Mouse (Mus musculus): ENCODE data around the gene Rab7b. TPM values are rescaled to one million over a fixed set of nuclear protein-coding genes. Genes with fewer than 3 reads are reported as not detected.
A peak's percentile ranks its signal among the peaks of the same experiment; 100 is the strongest.

Rab7b gene
- polyA plus RNA-seq, 1 experiment = 3.1 TPM

DNA sequence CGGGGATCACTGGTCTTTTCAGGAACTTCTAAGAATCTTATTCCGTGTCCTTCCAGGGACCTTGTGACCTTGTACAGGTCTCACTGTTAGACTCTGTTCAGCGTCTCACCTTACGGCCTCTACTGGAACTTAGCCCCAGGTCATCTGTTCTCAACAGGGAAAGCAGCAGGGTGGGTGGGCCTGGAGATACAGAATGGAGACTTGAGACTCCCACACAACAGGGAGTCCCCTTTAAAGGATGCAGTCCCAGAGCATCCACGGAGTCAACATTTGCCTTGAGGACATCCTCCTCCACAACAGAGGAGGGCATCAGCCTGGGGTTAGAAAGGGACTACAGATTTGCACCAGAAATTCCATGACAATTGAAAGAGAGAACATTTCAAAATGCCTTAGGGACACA is 56.9 kb downstream of the Rab7b start:
- no peak for TF ChIP-seq POLR2A (IDR thresholded peaks at IDR 0.05; ENCODE audit: insufficient read depth, low read length)
- peak; percentile 89 for TF ChIP-seq EP300 (IDR thresholded peaks at IDR 0.05; ENCODE audit: insufficient read depth, low read depth, low read length)
- no peak for TF ChIP-seq CTCF (IDR thresholded peaks at IDR 0.05; ENCODE audit: low read depth, low read length)
- Histone ChIP-seq H3K36me3 (ENCODE audit: control insufficient read depth, insufficient read depth, low read length, poor library complexity, severe bottlenecking) (no peaks in the 10 kb centered on the region), H3K27ac (ENCODE audit: insufficient read depth, low read length) (peak overlapping the region; percentile 23; the same call in 1 of the 2 replicates), H3K9me3 (replicated peaks; ENCODE audit: control insufficient read depth, insufficient read depth, low read length, poor library complexity, severe bottlenecking) (no peaks in the 10 kb centered on the region), H3K27me3 (ENCODE audit: control insufficient read depth, insufficient read depth, low read length, poor library complexity, severe bottlenecking) (no peaks in the 10 kb centered on the region), H3K4me3 (ENCODE audit: low read depth, low read length) (no peak overlapping the region), H3K4me1 (ENCODE audit: control insufficient read depth, insufficient read depth, low read length) (peaks cover 20% of the 10 kb centered on the region), H3K9ac (ENCODE audit: low read depth, poor library complexity, severe bottlenecking) (no peak overlapping the region)

GRCm38 (mm10) chr1:131747761-131748160 is 59.3 kb downstream of the Rab7b start:
- H3K9ac ChIP-seq (ENCODE audit: low read depth, poor library complexity, severe bottlenecking) = no peak overlapping the region
- no peaks in the 10 kb centered on the region for H3K36me3 ChIP-seq (ENCODE audit: control insufficient read depth, insufficient read depth, low read length, poor library complexity, severe bottlenecking)
- no peaks in the 10 kb centered on the region for H3K27me3 ChIP-seq (ENCODE audit: control insufficient read depth, insufficient read depth, low read length, poor library complexity, severe bottlenecking)
- H3K9me3 ChIP-seq (replicated peaks; ENCODE audit: control insufficient read depth, insufficient read depth, low read length, poor library complexity, severe bottlenecking) = no peaks in the 10 kb centered on the region
- H3K4me3 ChIP-seq (ENCODE audit: low read depth, low read length) = no peak overlapping the region
- no peak overlapping the region for H3K27ac ChIP-seq (ENCODE audit: insufficient read depth, low read length)
- no peak for TF ChIP-seq EP300 (IDR thresholded peaks at IDR 0.05; ENCODE audit: insufficient read depth, low read depth, low read length)
- no peak for TF ChIP-seq CTCF (IDR thresholded peaks at IDR 0.05; ENCODE audit: low read depth, low read length)
- TF ChIP-seq POLR2A (IDR thresholded peaks at IDR 0.05; ENCODE audit: insufficient read depth, low read length) = no peak
- peaks cover 20% of the 10 kb centered on the region for H3K4me1 ChIP-seq (ENCODE audit: control insufficient read depth, insufficient read depth, low read length)

GRCm38 (mm10) chr1:131748636-131749035 is 60.1 kb downstream of the Rab7b start:
- no peak overlapping the region for H3K27ac ChIP-seq (ENCODE audit: insufficient read depth, low read length)
- H3K9ac ChIP-seq (ENCODE audit: low read depth, poor library complexity, severe bottlenecking) = no peak overlapping the region
- TF ChIP-seq EP300 (IDR thresholded peaks at IDR 0.05; ENCODE audit: insufficient read depth, low read depth, low read length) (no peak), POLR2A (IDR thresholded peaks at IDR 0.05; ENCODE audit: insufficient read depth, low read length) (no peak), CTCF (IDR thresholded peaks at IDR 0.05; ENCODE audit: low read depth, low read length) (no peak)
- H3K4me3 ChIP-seq (ENCODE audit: low read depth, low read length) = no peak overlapping the region
- no peaks in the 10 kb centered on the region for H3K27me3 ChIP-seq (ENCODE audit: control insufficient read depth, insufficient read depth, low read length, poor library complexity, severe bottlenecking)
- H3K9me3 ChIP-seq (replicated peaks; ENCODE audit: control insufficient read depth, insufficient read depth, low read length, poor library complexity, severe bottlenecking) = no peaks in the 10 kb centered on the region
- H3K36me3 ChIP-seq (ENCODE audit: control insufficient read depth, insufficient read depth, low read length, poor library complexity, severe bottlenecking) = no peaks in the 10 kb centered on the region
- peaks cover 20% of the 10 kb centered on the region for H3K4me1 ChIP-seq (ENCODE audit: control insufficient read depth, insufficient read depth, low read length)

DNA sequence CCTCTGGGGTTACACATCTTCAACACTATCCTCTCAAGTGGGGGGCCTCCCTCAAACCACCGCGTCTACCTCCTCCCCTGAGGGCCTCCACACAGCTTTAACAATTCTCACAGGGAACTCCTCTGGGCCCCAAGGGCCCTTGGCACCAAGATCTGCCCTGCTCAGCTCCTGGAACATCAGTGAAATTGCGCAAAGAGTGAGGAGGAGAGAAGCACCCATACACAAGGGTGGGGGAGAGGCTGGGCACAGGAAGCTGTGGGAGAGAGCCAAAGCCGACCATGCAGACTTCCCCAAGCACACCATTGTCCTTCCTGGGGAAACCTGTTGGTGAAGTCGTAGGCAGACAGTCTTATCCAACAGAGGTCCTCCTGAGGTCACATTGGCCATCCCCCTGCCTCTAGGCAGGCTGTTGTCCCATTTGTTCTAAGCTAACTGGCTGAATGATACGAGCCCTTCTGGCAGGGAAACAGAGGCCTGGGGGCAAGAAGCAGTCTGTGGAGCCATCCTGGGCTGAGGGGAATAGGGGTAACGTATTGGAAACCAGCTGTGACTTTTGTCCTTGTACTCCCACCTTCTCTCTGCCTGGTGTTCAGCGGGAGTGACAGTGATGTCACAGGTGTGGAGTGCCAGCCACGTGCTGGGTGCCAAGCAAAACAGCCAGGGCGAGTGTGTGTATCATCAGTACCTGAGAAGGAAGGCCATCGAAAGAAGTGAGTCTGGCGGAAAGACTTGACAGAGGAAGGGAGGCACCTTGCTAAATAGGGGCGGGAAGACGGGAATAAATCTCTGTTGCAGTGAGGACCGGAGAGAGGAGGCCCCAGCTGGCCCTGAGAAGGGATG is 61.4 kb downstream of the Rab7b start:
- no peak overlapping the region for H3K27ac ChIP-seq (ENCODE audit: insufficient read depth, low read length)
- TF ChIP-seq EP300 (IDR thresholded peaks at IDR 0.05; ENCODE audit: insufficient read depth, low read depth, low read length) (0 out of 2 replicates have a peak, but pooled peaks have one; percentile 38), CTCF (IDR thresholded peaks at IDR 0.05; ENCODE audit: low read depth, low read length) (no peak), POLR2A (IDR thresholded peaks at IDR 0.05; ENCODE audit: insufficient read depth, low read length) (no peak)
- H3K4me1 ChIP-seq (ENCODE audit: control insufficient read depth, insufficient read depth, low read length) = peaks cover 14% of the 10 kb centered on the region
- no peak overlapping the region for H3K4me3 ChIP-seq (ENCODE audit: low read depth, low read length)
- no peaks in the 10 kb centered on the region for H3K27me3 ChIP-seq (ENCODE audit: control insufficient read depth, insufficient read depth, low read length, poor library complexity, severe bottlenecking)
- H3K9me3 ChIP-seq (replicated peaks; ENCODE audit: control insufficient read depth, insufficient read depth, low read length, poor library complexity, severe bottlenecking) = no peaks in the 10 kb centered on the region
- no peaks in the 10 kb centered on the region for H3K36me3 ChIP-seq (ENCODE audit: control insufficient read depth, insufficient read depth, low read length, poor library complexity, severe bottlenecking)
- no peak overlapping the region for H3K9ac ChIP-seq (ENCODE audit: low read depth, poor library complexity, severe bottlenecking)

GRCm38 (mm10) chr1:131751181-131751890 is 62.8 kb downstream of the Rab7b start:
- peaks cover 11% of the 10 kb centered on the region for H3K4me1 ChIP-seq (ENCODE audit: control insufficient read depth, insufficient read depth, low read length)
- no peaks in the 10 kb centered on the region for H3K36me3 ChIP-seq (ENCODE audit: control insufficient read depth, insufficient read depth, low read length, poor library complexity, severe bottlenecking)
- no peaks in the 10 kb centered on the region for H3K9me3 ChIP-seq (replicated peaks; ENCODE audit: control insufficient read depth, insufficient read depth, low read length, poor library complexity, severe bottlenecking)
- no peak for TF ChIP-seq CTCF (IDR thresholded peaks at IDR 0.05; ENCODE audit: low read depth, low read length)
- no peak for TF ChIP-seq EP300 (IDR thresholded peaks at IDR 0.05; ENCODE audit: insufficient read depth, low read depth, low read length)
- no peak for TF ChIP-seq POLR2A (IDR thresholded peaks at IDR 0.05; ENCODE audit: insufficient read depth, low read length)
- H3K9ac ChIP-seq (ENCODE audit: low read depth, poor library complexity, severe bottlenecking) = no peak overlapping the region
- H3K27me3 ChIP-seq (ENCODE audit: control insufficient read depth, insufficient read depth, low read length, poor library complexity, severe bottlenecking) = no peaks in the 10 kb centered on the region
- no peak overlapping the region for H3K27ac ChIP-seq (ENCODE audit: insufficient read depth, low read length)
- H3K4me3 ChIP-seq (ENCODE audit: low read depth, low read length) = no peak overlapping the region
